Mouse (Mus musculus): ENCODE measurements at regions not wholly inside any gene's neighbourhood (a gene's known extent, or its start where the extent isn't known, plus 50 kb on each side); places are given as distances from the start of the nearest gene placed in this dataset.

DNA sequence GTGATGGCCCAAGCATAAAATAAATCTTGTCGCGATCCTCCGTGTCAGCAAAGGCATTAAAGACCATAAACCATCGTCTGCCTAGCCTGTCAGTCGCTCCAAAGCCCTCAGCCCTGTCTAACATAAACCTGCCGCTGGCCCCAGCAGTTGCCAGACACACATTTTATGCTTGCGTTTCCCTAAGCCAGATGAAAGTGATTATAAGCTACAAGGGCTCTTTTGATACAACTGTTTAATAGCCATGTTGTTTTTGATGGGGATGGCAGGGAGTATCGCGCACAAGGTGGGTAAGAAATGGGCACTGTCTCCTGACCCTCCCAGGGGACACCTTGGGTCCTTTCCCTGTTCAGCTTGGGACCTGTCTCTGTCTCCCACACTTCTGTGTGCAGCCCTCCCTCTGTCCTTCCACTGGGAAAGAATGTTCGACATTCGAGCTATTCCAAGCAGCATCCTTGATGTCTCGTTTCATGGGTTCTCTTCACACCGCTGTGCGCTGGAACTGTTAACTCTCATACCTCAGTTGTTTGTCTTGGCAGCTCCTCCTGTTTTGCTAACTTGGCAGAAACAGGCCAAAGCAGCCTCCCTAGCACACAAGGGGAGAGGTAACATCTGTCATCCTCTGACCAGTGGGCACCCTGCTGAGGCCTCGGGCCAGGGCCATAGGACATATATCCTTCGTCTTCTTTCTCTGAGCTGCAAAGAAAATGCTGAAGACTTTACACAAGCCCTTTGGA is 180.2 kb upstream of the Gmds start:
- Histone ChIP-seq H3K4me1 (ENCODE audit: control insufficient read depth, insufficient read depth, low read length) (peaks cover 5% of the 10 kb centered on the region; the same call in 1 of the 2 replicates), H3K4me3 (ENCODE audit: low read length) (no peak overlapping the region), H3K9me3 (replicated peaks; ENCODE audit: control insufficient read depth, low read length) (no peaks in the 10 kb centered on the region), H3K9ac (ENCODE audit: low read length) (no peak overlapping the region), H3K4me2 (ENCODE audit: low read depth, low read length) (no peak overlapping the region), H3K27ac (ENCODE audit: low read length) (no peak overlapping the region), H3K27me3 (ENCODE audit: control insufficient read depth, insufficient read depth, low read length) (no peaks in the 10 kb centered on the region), H3K36me3 (ENCODE audit: control insufficient read depth, insufficient read depth) (no peaks in the 10 kb centered on the region)
- no peak for ATAC-seq (replicated peaks; ENCODE audit: extremely low read depth, insufficient read depth, low FRiP score)
- 44% methylated on average over 16 of the region's 16 CpGs for WGBS

DNA sequence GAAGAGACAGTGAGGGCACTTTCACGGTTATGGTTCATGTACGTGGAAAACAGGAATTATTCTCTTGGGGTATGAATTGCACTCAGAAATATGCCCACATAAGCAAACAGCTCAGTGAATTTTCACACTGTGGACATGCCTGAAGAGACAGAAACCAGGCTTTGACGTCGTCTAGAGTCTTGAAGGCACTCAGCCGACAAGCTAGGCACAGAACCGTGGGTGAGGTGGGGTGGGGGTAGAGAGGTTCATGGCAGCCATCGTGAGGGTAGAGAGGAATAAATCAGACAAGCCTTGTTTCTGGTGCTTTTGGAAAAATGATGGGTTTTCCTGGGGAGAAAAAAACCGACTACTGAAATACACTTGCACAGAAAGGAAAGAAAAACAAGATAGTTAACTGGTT is 179.0 kb upstream of the Gmds start:
- no peak overlapping the region for H3K9ac ChIP-seq (ENCODE audit: low read length)
- ATAC-seq (replicated peaks; ENCODE audit: extremely low read depth, insufficient read depth, low FRiP score), result no peak
- H3K4me2 ChIP-seq (ENCODE audit: low read depth, low read length), result no peak overlapping the region
- H3K36me3 ChIP-seq (ENCODE audit: control insufficient read depth, insufficient read depth), result no peaks in the 10 kb centered on the region
- 55% methylated on average over 8 of the region's 8 CpGs for WGBS
- H3K27ac ChIP-seq (ENCODE audit: low read length), result no peak overlapping the region
- H3K27me3 ChIP-seq (ENCODE audit: control insufficient read depth, insufficient read depth, low read length), result no peaks in the 10 kb centered on the region
- no peak overlapping the region for H3K4me3 ChIP-seq (ENCODE audit: low read length)
- peaks cover 5% of the 10 kb centered on the region; the same call in 1 of the 2 replicates for H3K4me1 ChIP-seq (ENCODE audit: control insufficient read depth, insufficient read depth, low read length)
- no peaks in the 10 kb centered on the region for H3K9me3 ChIP-seq (replicated peaks; ENCODE audit: control insufficient read depth, low read length)

DNA sequence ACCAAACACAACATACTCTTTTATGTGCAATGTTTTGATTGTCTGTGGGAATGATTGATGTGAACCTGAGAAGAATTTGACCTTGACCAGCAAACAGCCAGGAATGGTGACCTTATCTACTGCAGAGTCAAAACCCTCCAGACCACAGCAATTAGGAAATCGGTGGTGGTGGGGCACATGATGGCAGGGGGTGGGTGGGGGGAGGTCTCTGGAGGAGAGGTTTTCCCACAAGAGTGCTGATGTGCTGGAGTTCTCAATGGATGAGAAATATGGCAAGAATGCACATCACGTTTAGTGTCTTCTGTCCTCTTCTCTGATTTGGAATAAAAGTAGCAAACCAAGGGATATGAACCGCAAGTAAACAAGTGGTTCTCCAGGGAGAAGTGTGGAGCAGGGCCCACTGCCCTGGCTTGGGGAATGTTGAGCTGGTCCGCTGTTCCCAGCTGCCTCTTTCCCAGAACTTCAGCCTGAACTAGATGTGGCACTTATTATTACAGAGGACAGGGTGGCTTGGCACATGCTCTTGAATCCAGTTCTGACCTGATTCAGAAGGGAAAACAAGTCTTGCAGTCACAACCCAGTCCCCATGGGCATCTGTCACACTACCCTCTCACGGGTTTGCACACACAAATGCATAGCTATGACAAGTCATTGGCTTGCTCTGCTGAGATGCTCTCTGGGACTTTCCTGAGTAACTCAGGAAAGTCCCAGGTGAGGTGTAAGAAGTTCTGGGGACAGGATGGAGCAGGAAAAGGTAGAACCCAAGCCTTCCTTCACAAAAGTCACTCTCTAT is 170.9 kb upstream of the Gmds start:
- Histone ChIP-seq H3K4me3 (ENCODE audit: low read length) (no peak overlapping the region), H3K9ac (ENCODE audit: low read length) (no peak overlapping the region), H3K27ac (ENCODE audit: low read length) (no peak overlapping the region), H3K4me2 (ENCODE audit: low read depth, low read length) (no peak overlapping the region), H3K36me3 (ENCODE audit: control insufficient read depth, insufficient read depth) (no peaks in the 10 kb centered on the region), H3K4me1 (ENCODE audit: control insufficient read depth, insufficient read depth, low read length) (no peaks in the 10 kb centered on the region), H3K27me3 (ENCODE audit: control insufficient read depth, insufficient read depth, low read length) (no peaks in the 10 kb centered on the region), H3K9me3 (replicated peaks; ENCODE audit: control insufficient read depth, low read length) (no peaks in the 10 kb centered on the region)
- ATAC-seq (replicated peaks; ENCODE audit: extremely low read depth, insufficient read depth, low FRiP score), result no peak
- 47% methylated on average over 5 of the region's 5 CpGs for WGBS

DNA sequence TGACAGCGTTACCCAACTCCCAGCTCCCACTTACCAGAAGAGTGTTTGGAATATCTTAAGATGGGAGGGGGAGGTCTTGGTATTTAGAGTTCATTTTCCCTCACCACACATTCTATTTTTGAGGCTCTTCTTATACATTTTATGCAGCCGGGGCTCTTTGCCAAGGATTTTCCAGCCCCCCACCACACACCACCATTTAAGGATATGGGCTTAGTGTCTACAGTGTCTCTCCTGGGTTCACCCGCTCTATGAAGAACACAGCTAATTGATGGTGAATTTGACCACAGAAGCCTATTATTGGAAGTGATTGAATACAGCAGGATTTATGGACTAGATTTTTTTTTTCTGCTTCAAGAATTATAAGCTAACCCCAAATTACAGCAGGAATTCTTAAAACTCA is 169.9 kb upstream of the Gmds start:
- no peak overlapping the region for H3K9ac ChIP-seq (ENCODE audit: low read length)
- ATAC-seq (replicated peaks; ENCODE audit: extremely low read depth, insufficient read depth, low FRiP score), result no peak
- H3K27me3 ChIP-seq (ENCODE audit: control insufficient read depth, insufficient read depth, low read length), result no peaks in the 10 kb centered on the region
- no peaks in the 10 kb centered on the region for H3K36me3 ChIP-seq (ENCODE audit: control insufficient read depth, insufficient read depth)
- H3K4me1 ChIP-seq (ENCODE audit: control insufficient read depth, insufficient read depth, low read length), result no peaks in the 10 kb centered on the region
- H3K4me2 ChIP-seq (ENCODE audit: low read depth, low read length), result no peak overlapping the region
- 83% methylated on average over 3 of the region's 3 CpGs for WGBS
- no peak overlapping the region for H3K4me3 ChIP-seq (ENCODE audit: low read length)
- no peaks in the 10 kb centered on the region for H3K9me3 ChIP-seq (replicated peaks; ENCODE audit: control insufficient read depth, low read length)
- no peak overlapping the region for H3K27ac ChIP-seq (ENCODE audit: low read length)

DNA sequence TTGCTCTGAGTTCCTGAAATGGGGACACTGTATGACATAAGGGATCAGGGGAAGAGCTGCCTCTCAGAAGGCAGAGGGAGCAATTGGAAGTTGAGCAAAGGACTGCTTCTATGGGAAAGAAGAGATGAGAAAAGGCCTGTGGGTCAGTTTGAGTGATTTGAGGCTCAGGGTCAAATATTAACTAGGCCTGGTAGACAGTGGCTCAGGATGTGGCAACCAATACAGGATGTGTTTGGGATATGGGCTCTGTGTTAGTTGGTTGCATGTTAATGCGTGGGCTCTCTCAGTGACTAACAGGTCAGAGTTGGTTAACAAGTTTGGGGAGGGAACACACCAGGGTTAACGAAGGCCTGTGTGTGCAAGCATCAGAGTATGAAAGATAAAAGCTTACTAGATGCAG is 169.3 kb upstream of the Gmds start:
- Histone ChIP-seq H3K4me3 (ENCODE audit: low read length) (no peak overlapping the region), H3K4me1 (ENCODE audit: control insufficient read depth, insufficient read depth, low read length) (no peaks in the 10 kb centered on the region), H3K36me3 (ENCODE audit: control insufficient read depth, insufficient read depth) (no peaks in the 10 kb centered on the region), H3K9ac (ENCODE audit: low read length) (no peak overlapping the region), H3K27ac (ENCODE audit: low read length) (no peak overlapping the region), H3K4me2 (ENCODE audit: low read depth, low read length) (no peak overlapping the region), H3K27me3 (ENCODE audit: control insufficient read depth, insufficient read depth, low read length) (no peaks in the 10 kb centered on the region), H3K9me3 (replicated peaks; ENCODE audit: control insufficient read depth, low read length) (no peaks in the 10 kb centered on the region)
- no peak for ATAC-seq (replicated peaks; ENCODE audit: extremely low read depth, insufficient read depth, low FRiP score)
- WGBS, result 76% methylated on average over 2 of the region's 2 CpGs

DNA sequence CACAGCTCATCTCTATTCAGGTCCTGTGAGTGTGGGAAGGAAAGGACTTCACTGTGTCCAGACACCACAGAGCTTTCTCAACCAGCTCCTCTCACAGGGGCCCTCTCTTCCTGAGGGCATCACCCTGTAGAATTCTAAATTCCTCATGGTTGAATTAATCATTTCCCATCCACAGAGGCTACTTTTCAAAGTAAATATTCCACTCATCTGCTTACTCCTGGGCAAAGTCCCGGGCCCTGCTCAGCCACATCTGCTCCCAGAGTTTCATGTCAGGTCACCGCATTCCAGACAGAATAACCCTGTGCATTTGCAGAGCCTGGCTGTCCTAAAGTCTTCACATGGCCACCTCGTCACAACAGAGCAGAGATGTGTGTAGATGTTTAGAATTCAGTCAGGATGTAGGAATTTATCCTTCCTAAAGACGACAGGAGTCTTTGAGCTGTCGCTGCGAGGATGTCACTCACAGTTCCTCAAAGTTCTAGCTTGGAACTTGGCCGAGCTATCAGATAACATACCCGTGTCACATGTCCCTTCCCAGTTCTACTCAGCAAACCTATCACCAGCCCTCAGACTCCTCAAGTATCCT is 159.8 kb upstream of the Gmds start:
- Histone ChIP-seq H3K4me1 (ENCODE audit: control insufficient read depth, insufficient read depth, low read length) (peaks cover 9% of the 10 kb centered on the region), H3K27me3 (ENCODE audit: control insufficient read depth, insufficient read depth, low read length) (no peaks in the 10 kb centered on the region), H3K4me3 (ENCODE audit: low read length) (no peak overlapping the region), H3K9me3 (replicated peaks; ENCODE audit: control insufficient read depth, low read length) (no peaks in the 10 kb centered on the region), H3K9ac (ENCODE audit: low read length) (no peak overlapping the region), H3K27ac (ENCODE audit: low read length) (no peak overlapping the region), H3K36me3 (ENCODE audit: control insufficient read depth, insufficient read depth) (no peaks in the 10 kb centered on the region), H3K4me2 (ENCODE audit: low read depth, low read length) (no peak overlapping the region)
- 36% methylated on average over 8 of the region's 8 CpGs for WGBS
- ATAC-seq (replicated peaks; ENCODE audit: extremely low read depth, insufficient read depth, low FRiP score), result no peak

DNA sequence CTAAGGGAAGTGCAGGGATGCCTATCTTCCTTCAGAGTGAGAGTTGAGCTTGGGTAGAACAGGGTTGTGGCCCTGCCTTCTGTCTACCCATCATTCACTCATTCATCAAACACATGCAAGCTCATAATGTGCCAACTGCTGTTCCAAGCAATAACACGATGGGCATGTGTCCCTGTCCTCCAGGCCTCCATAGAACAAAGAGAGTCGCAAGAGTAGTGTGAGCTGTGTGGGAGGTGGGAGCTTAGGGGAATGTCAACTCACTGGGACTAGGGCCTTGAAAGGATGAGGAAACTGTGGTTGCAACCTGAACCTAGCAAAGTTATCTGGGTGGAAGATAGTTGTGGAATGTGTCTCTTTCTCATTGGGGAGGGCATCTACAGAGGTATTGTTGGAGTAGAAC is 157.7 kb upstream of the Gmds start:
- Histone ChIP-seq H3K27ac (ENCODE audit: low read length) (no peak overlapping the region), H3K4me1 (ENCODE audit: control insufficient read depth, insufficient read depth, low read length) (peaks cover 17% of the 10 kb centered on the region), H3K27me3 (ENCODE audit: control insufficient read depth, insufficient read depth, low read length) (no peaks in the 10 kb centered on the region), H3K9me3 (replicated peaks; ENCODE audit: control insufficient read depth, low read length) (no peaks in the 10 kb centered on the region), H3K36me3 (ENCODE audit: control insufficient read depth, insufficient read depth) (no peaks in the 10 kb centered on the region), H3K9ac (ENCODE audit: low read length) (no peak overlapping the region), H3K4me3 (ENCODE audit: low read length) (no peak overlapping the region), H3K4me2 (ENCODE audit: low read depth, low read length) (no peak overlapping the region)
- ATAC-seq (replicated peaks; ENCODE audit: extremely low read depth, insufficient read depth, low FRiP score), result no peak
- WGBS, result 65% methylated on average over 2 of the region's 2 CpGs

DNA sequence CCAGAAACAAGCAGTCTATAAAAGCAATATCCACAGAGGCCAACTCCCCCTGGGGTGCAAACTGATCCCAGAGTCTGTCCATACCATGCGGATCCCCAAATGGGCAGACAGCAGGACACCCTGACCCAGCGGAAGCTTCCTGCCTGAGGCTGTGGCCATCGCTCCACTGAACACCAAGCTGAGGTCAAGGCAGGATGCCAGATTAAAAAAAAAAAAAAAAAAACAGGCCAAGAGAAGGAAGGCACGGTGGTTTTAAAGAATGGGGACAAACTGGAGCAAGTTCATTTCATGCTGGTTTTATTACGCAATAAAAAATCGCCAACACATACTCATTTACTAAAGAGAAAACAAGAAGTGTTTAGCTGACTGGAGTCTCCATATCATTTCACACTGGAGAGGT is 156.5 kb upstream of the Gmds start:
- Histone ChIP-seq H3K9ac (ENCODE audit: low read length) (no peak overlapping the region), H3K36me3 (ENCODE audit: control insufficient read depth, insufficient read depth) (no peaks in the 10 kb centered on the region), H3K27me3 (ENCODE audit: control insufficient read depth, insufficient read depth, low read length) (no peaks in the 10 kb centered on the region), H3K4me3 (ENCODE audit: low read length) (no peak overlapping the region), H3K9me3 (replicated peaks; ENCODE audit: control insufficient read depth, low read length) (no peaks in the 10 kb centered on the region), H3K4me1 (ENCODE audit: control insufficient read depth, insufficient read depth, low read length) (peaks cover 17% of the 10 kb centered on the region), H3K4me2 (ENCODE audit: low read depth, low read length) (no peak overlapping the region), H3K27ac (ENCODE audit: low read length) (no peak overlapping the region)
- ATAC-seq (replicated peaks; ENCODE audit: extremely low read depth, insufficient read depth, low FRiP score), result no peak
- 67% methylated on average over 6 of the region's 6 CpGs for WGBS

DNA sequence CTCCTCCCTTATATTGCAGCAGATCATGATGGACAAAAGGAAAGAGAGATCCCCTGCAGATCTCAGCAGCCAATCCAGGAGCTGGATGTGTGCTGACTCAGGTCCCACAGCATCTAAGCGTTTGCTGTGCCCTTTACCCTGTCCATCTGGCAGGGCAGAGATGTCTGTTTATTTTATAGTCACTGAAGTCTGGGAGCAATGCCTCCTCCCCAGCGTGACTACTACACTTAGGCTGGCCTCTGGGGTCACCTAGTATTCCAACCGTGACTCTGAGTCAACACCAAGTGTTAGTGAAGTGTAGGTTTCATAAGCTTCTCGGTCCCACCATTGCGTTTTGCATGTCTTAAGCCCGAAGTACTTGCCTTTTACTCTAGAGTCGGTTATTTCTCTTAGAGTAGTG is 155.3 kb upstream of the Gmds start:
- Histone ChIP-seq H3K36me3 (ENCODE audit: control insufficient read depth, insufficient read depth) (no peaks in the 10 kb centered on the region), H3K27ac (ENCODE audit: low read length) (no peak overlapping the region), H3K4me3 (ENCODE audit: low read length) (no peak overlapping the region), H3K9me3 (replicated peaks; ENCODE audit: control insufficient read depth, low read length) (no peaks in the 10 kb centered on the region), H3K4me2 (ENCODE audit: low read depth, low read length) (no peak overlapping the region), H3K9ac (ENCODE audit: low read length) (no peak overlapping the region), H3K27me3 (ENCODE audit: control insufficient read depth, insufficient read depth, low read length) (no peaks in the 10 kb centered on the region), H3K4me1 (ENCODE audit: control insufficient read depth, insufficient read depth, low read length) (peaks cover 17% of the 10 kb centered on the region)
- no peak for ATAC-seq (replicated peaks; ENCODE audit: extremely low read depth, insufficient read depth, low FRiP score)
- 61% methylated on average over 7 of the region's 7 CpGs for WGBS

All from heart, embryonic 16.5 days (tissue).